Mouse (Mus musculus) left cerebral cortex, postnatal 25 days (tissue): Measurements from ENCODE around the gene Stradb. TPM values are rescaled to one million over a fixed set of nuclear protein-coding genes. Genes with fewer than 3 reads are reported as not detected.

Experiments
- total RNA-seq, 2 experiments: library from RNA; stranded (reverse); gene quantifications; 2 replicates each; pipeline ENCODE4 v1.2.3; 2021

Stradb gene
- total RNA-seq, 2 experiments from 2014 or later = 70.7 to 74.8 TPM

Other genes with a start within 250 kb of the Stradb start
- 1 to 10 TPM; 2.6 to 3.4 TPM for gene Casp8, start 178.1 kb upstream of the Stradb start, total RNA-seq
- gene Trak2, start 92 bp upstream of the Stradb start, total RNA-seq = 100 to 1,000 TPM; 175 to 198 TPM
- not detected for gene C2cd6, start 121.4 kb downstream of the Stradb start, total RNA-seq
- 10 to 100 TPM; 28.0 to 34.3 TPM for gene Tmem237, start 146.9 kb downstream of the Stradb start, total RNA-seq
- 1 to 10 TPM; 1.0 to 1.5 TPM for gene Mpp4, start 189.9 kb downstream of the Stradb start, total RNA-seq